Mouse (Mus musculus) monocyte, adult 59 days (primary cell): ENCODE results near the gene Gm6370. TPM values are rescaled to one million over a fixed set of nuclear protein-coding genes. Genes with fewer than 3 reads are reported as not detected.

ENCODE experiments used
- total RNA-seq, 2 experiments: library from RNA; stranded (reverse); gene quantifications; one replicate each; pipeline ENCODE4 v1.2.4; 2023

The Gm6370 gene
- not detected for total RNA-seq

GRCm38 (mm10) chr5:146491063-146491462, at the start of gene Gm6370:
TSS of gene Gm6370 (plus strand) at chr5:146491363.

DNA sequence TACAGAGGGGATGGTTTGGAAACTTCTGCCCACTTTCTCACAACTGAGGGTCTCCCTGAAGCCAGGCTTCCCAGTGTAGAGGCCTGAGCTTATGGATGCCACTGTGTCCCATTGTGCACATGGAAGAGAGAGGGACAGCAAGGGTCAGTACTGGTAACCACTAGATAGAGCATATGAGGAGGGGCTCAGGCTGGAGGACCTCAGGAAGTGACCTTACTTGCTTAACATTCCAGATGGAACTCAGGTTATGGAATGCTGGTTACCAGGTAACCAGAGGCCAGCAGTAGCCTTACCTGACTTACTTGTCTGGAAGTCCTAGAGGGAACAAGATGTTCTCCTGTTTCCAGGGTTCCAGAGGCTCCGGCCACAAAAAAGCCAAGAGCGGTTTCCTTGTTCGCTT, 9.5 kb upstream of the Gm6370 start, which contains the start of gene Gm6408:
Gene Gm6408 (plus strand): TSS at position 301 of the 400 bp plus-strand sequence.

GRCm38 (mm10) chr5:146502099-146502498, 10.9 kb downstream of the Gm6370 start, which contains the start of gene 4930449I24Rik:
TSS of gene 4930449I24Rik (plus strand) at chr5:146502399.

GRCm38 (mm10) chr5:146513823-146514222, 22.7 kb downstream of the Gm6370 start, which contains the start of gene Gm3402:
TSS of gene Gm3402 (plus strand) at chr5:146514123.

DNA sequence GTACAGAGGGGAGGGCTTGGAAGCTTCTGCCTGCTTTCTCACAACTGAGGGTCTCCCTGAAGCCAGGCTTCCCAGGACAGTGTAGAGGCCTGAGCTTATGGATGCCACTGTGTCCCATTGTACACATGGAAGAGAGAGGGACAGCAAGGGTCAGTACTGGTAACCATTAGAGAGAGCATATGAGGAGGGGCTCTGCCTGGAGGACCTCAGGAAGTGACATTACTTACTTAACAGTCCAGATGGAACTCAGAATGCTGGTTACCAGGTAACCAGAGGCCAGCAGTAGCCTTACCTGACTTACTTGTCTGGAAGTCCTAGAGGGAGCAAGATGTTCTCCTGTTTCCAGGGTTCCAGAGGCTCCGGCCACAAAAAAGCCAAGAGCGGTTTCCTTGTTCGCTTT, 34.3 kb downstream of the Gm6370 start, which contains the start of gene Gm3404:
Gene Gm3404 (plus strand): TSS at position 301 of the 400 bp plus-strand sequence.

DNA sequence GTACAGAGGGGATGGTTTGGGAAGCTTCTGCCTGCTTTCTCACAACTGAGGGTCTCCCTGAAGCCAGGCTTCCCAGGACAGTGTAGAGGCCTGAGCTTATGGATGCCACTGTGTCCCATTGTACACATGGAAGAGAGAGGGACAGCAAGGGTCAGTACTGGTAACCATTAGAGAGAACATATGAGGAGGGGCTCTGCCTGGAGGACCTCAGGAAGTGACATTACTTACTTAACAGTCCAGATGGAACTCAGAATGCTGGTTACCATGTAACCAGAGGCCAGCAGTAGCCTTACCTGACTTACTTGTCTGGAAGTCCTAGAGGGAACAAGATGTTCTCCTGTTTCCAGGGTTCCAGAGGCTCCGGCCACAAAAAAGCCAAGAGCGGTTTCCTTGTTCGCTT, 46.2 kb downstream of the Gm6370 start, which contains the start of gene Gm3409:
Gene Gm3409 (plus strand): TSS at position 301 of the 400 bp plus-strand sequence.

Other genes starting within 250 kb of the Gm6370 start
- gene Wasf3, start 106.4 kb upstream of the Gm6370 start, total RNA-seq = not detected
- gene Gm6408, start 9.4 kb upstream of the Gm6370 start, total RNA-seq = not detected
- not detected for gene 4930449I24Rik, start 11.0 kb downstream of the Gm6370 start, total RNA-seq
- not detected for gene Gm3402, start 22.8 kb downstream of the Gm6370 start, total RNA-seq
- gene Gm3404, start 34.4 kb downstream of the Gm6370 start, total RNA-seq = not detected
- gene Gm3409, start 46.3 kb downstream of the Gm6370 start, total RNA-seq = not detected
- gene Gm3415, start 64.8 kb downstream of the Gm6370 start, total RNA-seq = not detected
- gene Gpr12, start 93.9 kb downstream of the Gm6370 start, total RNA-seq = not detected